Comparison of ENCODE assay signal across 21 mouse cellular contexts in the genomic region with DNA sequence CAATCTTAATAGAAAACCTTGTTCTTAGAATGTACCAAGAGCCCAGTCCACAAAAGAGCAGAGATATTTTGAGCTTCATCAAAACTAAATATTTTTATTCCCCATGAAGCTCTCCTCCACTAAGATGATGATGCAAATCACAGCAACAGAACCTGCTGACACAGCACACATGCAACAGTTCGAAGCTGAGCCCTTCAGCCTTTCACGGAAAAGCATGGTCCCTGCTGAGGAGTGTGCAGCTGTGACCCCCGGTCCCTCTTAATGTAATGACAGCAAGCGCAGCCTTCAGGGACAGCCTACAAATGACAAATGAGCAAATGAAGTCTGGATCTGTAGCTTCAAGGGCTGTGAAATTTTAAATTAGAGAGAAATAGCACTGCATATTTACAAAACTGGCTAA.
A peak's percentile ranks its signal among the peaks of the same experiment; 100 is the strongest.
DNase-seq lines count a peak whose midpoint lies in the region; ATAC-seq and TF ChIP-seq lines count a peak whose summit lies in the region.
"Had no signal": no experiment of that assay in that cellular context is flagged by ENCODE, and none has a peak within 500 bp of the region (broad histone marks: within the 10 kb centered on the region; RNA-seq: fewer than 3 reads in every experiment).

No protein-coding gene starts in this region.

- peaks cover 3% of the 10 kb centered on the region; the same call in 1 of the 2 replicates for H3K4me1 ChIP-seq in neural tube, embryonic 11.5 days (ENCODE audit: control insufficient read depth, insufficient read depth, low read length)
- 0 out of 2 replicates have a peak, but pooled peaks cover 3% of the 10 kb centered on the region for H3K4me1 ChIP-seq in neural tube, embryonic 15.5 days
- H3K4me1 ChIP-seq: embryonic facial prominence, embryonic 15.5 days; heart, embryonic 10.5 days had no signal

- H3K4me3 ChIP-seq in neural tube, embryonic 11.5 days (ENCODE audit: low read depth, low read length), result no peak overlapping the region
- H3K4me3 ChIP-seq in neural tube, embryonic 15.5 days (replicated peaks), result no peak overlapping the region
- H3K4me3 ChIP-seq in myocyte, result no peak overlapping the region
- H3K4me3 ChIP-seq: embryonic facial prominence, embryonic 15.5 days; forebrain, embryonic 12.5 days; heart, embryonic 10.5 days had no signal

- no peak overlapping the region for H3ac ChIP-seq in myocyte (ENCODE audit: control insufficient read depth, insufficient read length)

- no peak for ATAC-seq in neural tube, embryonic 11.5 days (ENCODE audit: insufficient read depth, low FRiP score, low TSS enrichment)
- no peak for ATAC-seq in neural tube, embryonic 15.5 days (ENCODE audit: low FRiP score)
- ATAC-seq: intestine, embryonic 16.5 days had no signal

- H3K36me3 ChIP-seq in neural tube, embryonic 11.5 days (ENCODE audit: control insufficient read depth, insufficient read depth, low read length), result no peaks in the 10 kb centered on the region
- H3K36me3 ChIP-seq in neural tube, embryonic 15.5 days, result no peaks in the 10 kb centered on the region
- H3K36me3 ChIP-seq in myocyte (ENCODE audit: control insufficient read depth, insufficient read depth), result no peaks in the 10 kb centered on the region
- H3K36me3 ChIP-seq: embryonic facial prominence, embryonic 15.5 days; forebrain, embryonic 12.5 days had no signal

- no peak overlapping the region for H3K4me2 ChIP-seq in neural tube, embryonic 11.5 days (ENCODE audit: low read depth)
- H3K4me2 ChIP-seq in neural tube, embryonic 15.5 days, result no peak overlapping the region
- no peak overlapping the region for H3K4me2 ChIP-seq in myocyte (ENCODE audit: low read depth)
- H3K4me2 ChIP-seq: embryonic facial prominence, embryonic 15.5 days; forebrain, embryonic 12.5 days had no signal

- DNase-seq in heart, adult 11 months, result peak; percentile 74
- no peak for DNase-seq in heart, postnatal 4 days
- peak; percentile 47 for DNase-seq in neural tube, embryonic 11.5 days (ENCODE audit: low spot score)
- peak; percentile 32 for DNase-seq in embryo, embryonic 10.5 days (ENCODE audit: low spot score)
- no peak for DNase-seq in kidney, postnatal 14 days
- DNase-seq: adrenal gland, adult 8-10 months; adrenal gland, postnatal 36 days; cerebellum, adult 11 months; cerebellum, adult 8-10 months; cerebellum, postnatal 14 days; gastrocnemius, postnatal 36 days; heart, adult 18-20 months; heart, postnatal 10 days; kidney, adult 8-10 months had no signal

- H3K9me3 ChIP-seq in neural tube, embryonic 11.5 days (ENCODE audit: control insufficient read depth, low read length), result no peaks in the 10 kb centered on the region
- H3K9me3 ChIP-seq in neural tube, embryonic 15.5 days (replicated peaks), result no peaks in the 10 kb centered on the region
- H3K9me3 ChIP-seq: embryonic facial prominence, embryonic 15.5 days; forebrain, embryonic 12.5 days; heart, embryonic 10.5 days had no signal

- no peak overlapping the region for H3K9ac ChIP-seq in neural tube, embryonic 11.5 days (ENCODE audit: low read length)
- H3K9ac ChIP-seq in neural tube, embryonic 15.5 days (replicated peaks), result no peak overlapping the region
- H3K9ac ChIP-seq: embryonic facial prominence, embryonic 15.5 days; forebrain, embryonic 12.5 days had no signal

- no peak for TF ChIP-seq POLR2A in myocyte (IDR thresholded peaks at IDR 0.05; ENCODE audit: insufficient read length, low read depth)

- H3K27me3 ChIP-seq in neural tube, embryonic 11.5 days (ENCODE audit: control insufficient read depth, insufficient read depth, low read length), result no peaks in the 10 kb centered on the region
- H3K27me3 ChIP-seq in neural tube, embryonic 15.5 days (replicated peaks), result no peaks in the 10 kb centered on the region
- H3K27me3 ChIP-seq in myocyte (ENCODE audit: control insufficient read depth, insufficient read depth, insufficient read length), result no peaks in the 10 kb centered on the region
- H3K27me3 ChIP-seq: CH12.LX; embryonic facial prominence, embryonic 15.5 days; forebrain, embryonic 12.5 days had no signal

- 23% methylated on average over 4 of the region's 4 CpGs for WGBS in neural tube, embryonic 11.5 days
- WGBS in neural tube, embryonic 15.5 days, result 19% methylated on average over 4 of the region's 4 CpGs

- no peak overlapping the region for H3K27ac ChIP-seq in neural tube, embryonic 11.5 days (ENCODE audit: low read depth, low read length)
- H3K27ac ChIP-seq in neural tube, embryonic 15.5 days (replicated peaks), result no peak overlapping the region
- H3K27ac ChIP-seq: embryonic facial prominence, embryonic 15.5 days; forebrain, embryonic 12.5 days; heart, embryonic 10.5 days had no signal

- no peaks in the 10 kb centered on the region for H3K79me2 ChIP-seq in myocyte (ENCODE audit: control insufficient read depth, insufficient read depth)

TF ChIP-seq in myocyte, 11 proteins besides CTCF, POLR2A, EP300 and RAD21:
- TF ChIP-seq SRF (IDR thresholded peaks at IDR 0.05; ENCODE audit: control insufficient read depth, insufficient read length, low read depth) (no peak), CEBPB (IDR thresholded peaks at IDR 0.05; ENCODE audit: insufficient read depth, poor library complexity, severe bottlenecking) (peak; percentile 93)

Comparison
In these comparisons a context has a peak if more than half of its experiments do, and no peak if none do; other contexts are left out.
1. DNase-seq: peak in heart, adult 11 months (single experiment), neural tube, embryonic 11.5 days (single experiment) and embryo, embryonic 10.5 days (single experiment); none in heart, postnatal 4 days (single experiment) and kidney, postnatal 14 days (single experiment).